Mouse (Mus musculus): Measurements from ENCODE around the gene Tlnrd1. TPM values are rescaled to one million over a fixed set of nuclear protein-coding genes. Genes with fewer than 3 reads are reported as not detected.

Gene Tlnrd1
- total and polyA plus RNA-seq, 3 experiments: 7.5 to 18.0 TPM; not detected in 1

- no peak for DNase-seq (ENCODE audit: low read depth, low spot score)
- peaks cover 0 to 37% of the 10 kb centered on the region in 2 experiments; a peak in 2 of 4 replicates for H3K36me3 ChIP-seq (ENCODE audit: control insufficient read depth in 1 of 2, insufficient read depth in 2 of 2, low read length in 2 of 2)
- peaks cover 5 to 24% of the 10 kb centered on the region in 2 experiments for H3K4me1 ChIP-seq (ENCODE audit: control insufficient read depth in 1 of 2, insufficient read depth in 2 of 2, low read length in 2 of 2)
- no peak overlapping the region for H3K9ac ChIP-seq (ENCODE audit: control insufficient read depth, low read depth, low read length, poor library complexity, severe bottlenecking)
- peak overlapping the region in 1 of 2 experiments; percentile 83; a peak in 2 of 4 replicates for H3K4me3 ChIP-seq (ENCODE audit: control insufficient read depth in 1 of 2, insufficient read depth in 1 of 2, low read depth in 2 of 2, low read length in 2 of 2)
- peaks cover 29% of the 10 kb centered on the region for H3K79me2 ChIP-seq (ENCODE audit: control insufficient read depth, insufficient read depth, low read length, poor library complexity)
- H3K9me3 ChIP-seq (replicated peaks; ENCODE audit: insufficient read depth, low read length): no peaks in the 10 kb centered on the region
- no peaks in the 10 kb centered on the region for H3K27me3 ChIP-seq (ENCODE audit: control insufficient read depth in 1 of 2, insufficient read depth in 2 of 2, low read length in 2 of 2)
- TF ChIP-seq MAX (IDR thresholded peaks at IDR 0.05; ENCODE audit: low read length): no peak
- no peak for TF ChIP-seq POLR2AphosphoS2 (IDR thresholded peaks at IDR 0.05; ENCODE audit: low read length)
- no peak for TF ChIP-seq UBTF (IDR thresholded peaks at IDR 0.05; ENCODE audit: borderline replicate concordance, insufficient read depth, low read depth, low read length)
- TF ChIP-seq MAZ (IDR thresholded peaks at IDR 0.05; ENCODE audit: low read depth, low read length): no peak
- no peak for TF ChIP-seq TAL1 (IDR thresholded peaks at IDR 0.05; ENCODE audit: low read length)
- TF ChIP-seq ELF1 (IDR thresholded peaks at IDR 0.05; ENCODE audit: low read depth, low read length): no peak
- no peak for TF ChIP-seq USF1 (IDR thresholded peaks at IDR 0.05; ENCODE audit: low read depth, low read length)
- TF ChIP-seq EP300 (IDR thresholded peaks at IDR 0.05; ENCODE audit: low read depth in 1 of 2, low read length in 2 of 2): no peak
- TF ChIP-seq CTCF (IDR thresholded peaks at IDR 0.05 in 2 of 3, conservative IDR thresholded peaks at IDR 0.05 in 1 of 3; ENCODE audit: control insufficient read depth in 1 of 3, insufficient read depth in 1 of 3, low read depth in 2 of 3, low read length in 3 of 3, poor library complexity in 1 of 3, severe bottlenecking in 1 of 3): no peak
- no peak for TF ChIP-seq E2F4 (IDR thresholded peaks at IDR 0.05; ENCODE audit: borderline replicate concordance, low read depth, low read length)
- TF ChIP-seq MYC (IDR thresholded peaks at IDR 0.05; ENCODE audit: low read depth, low read length): no peak
- TF ChIP-seq MEF2A (IDR thresholded peaks at IDR 0.05; ENCODE audit: extremely low read depth, insufficient replicate concordance, low read depth, low read length, poor library complexity, severe bottlenecking): no peak
- no peak for TF ChIP-seq ZMIZ1 (IDR thresholded peaks at IDR 0.05; ENCODE audit: low read depth, low read length)
- no peak for TF ChIP-seq MYB (IDR thresholded peaks at IDR 0.05; ENCODE audit: low read depth, low read length)
- TF ChIP-seq SIN3A (IDR thresholded peaks at IDR 0.05; ENCODE audit: low read length): no peak
- H3K27ac ChIP-seq (ENCODE audit: control insufficient read depth, low read depth, low read length): no peak overlapping the region
These were observed 1.9 kb downstream of the Tlnrd1 start for GRCm38 (mm10) chr7:83882150-83882632.

- no peak overlapping the region for H3K9ac ChIP-seq (ENCODE audit: control insufficient read depth, low read depth, low read length, poor library complexity, severe bottlenecking)
- TF ChIP-seq E2F4 (IDR thresholded peaks at IDR 0.05; ENCODE audit: borderline replicate concordance, low read depth, low read length) (no peak), USF1 (IDR thresholded peaks at IDR 0.05; ENCODE audit: low read depth, low read length) (no peak), POLR2A (IDR thresholded peaks at IDR 0.05; ENCODE audit: control insufficient read depth in 1 of 2, insufficient read depth in 1 of 2, low read depth in 1 of 2, low read length in 2 of 2, poor library complexity in 1 of 2) (no peak), RCOR1 (IDR thresholded peaks at IDR 0.05; ENCODE audit: low read depth, low read length) (no peak), NRF1 (IDR thresholded peaks at IDR 0.05; ENCODE audit: insufficient read depth, low read depth, low read length, poor library complexity, severe bottlenecking) (no peak), ZKSCAN1 (IDR thresholded peaks at IDR 0.05; ENCODE audit: low read depth, low read length) (no peak), ZNF384 (IDR thresholded peaks at IDR 0.05; ENCODE audit: low read depth, low read length) (no peak), MAZ (IDR thresholded peaks at IDR 0.05; ENCODE audit: low read depth, low read length) (no peak)
- H3K4me3 ChIP-seq (ENCODE audit: control insufficient read depth in 1 of 2, insufficient read depth in 1 of 2, low read depth in 2 of 2, low read length in 2 of 2): no peak overlapping the region
- H3K27me3 ChIP-seq (ENCODE audit: control insufficient read depth in 1 of 2, insufficient read depth in 2 of 2, low read length in 2 of 2): no peaks in the 10 kb centered on the region
- peaks cover 0 to 11% of the 10 kb centered on the region in 2 experiments; a peak in 2 of 4 replicates for H3K4me1 ChIP-seq (ENCODE audit: control insufficient read depth in 1 of 2, insufficient read depth in 2 of 2, low read length in 2 of 2)
- peaks cover 0 to 25% of the 10 kb centered on the region in 2 experiments; a peak in 2 of 4 replicates for H3K36me3 ChIP-seq (ENCODE audit: control insufficient read depth in 1 of 2, insufficient read depth in 2 of 2, low read length in 2 of 2)
- H3K79me2 ChIP-seq (ENCODE audit: control insufficient read depth, insufficient read depth, low read length, poor library complexity): peaks cover 24% of the 10 kb centered on the region
- DNase-seq (ENCODE audit: low read depth, low spot score): no peak
- H3K9me3 ChIP-seq (replicated peaks; ENCODE audit: insufficient read depth, low read length): no peaks in the 10 kb centered on the region
- no peak overlapping the region for H3K27ac ChIP-seq (ENCODE audit: control insufficient read depth, low read depth, low read length)
These were observed 5.2 kb downstream of the Tlnrd1 start for GRCm38 (mm10) chr7:83878676-83879448.

Data from MEL (cell line).